Mouse (Mus musculus) monocyte, adult 5-6 weeks (primary cell): Measurements from ENCODE around the gene Gm5725. TPM values are rescaled to one million over a fixed set of nuclear protein-coding genes. Genes with fewer than 3 reads are reported as not detected.
"Not testable (repeated sequence)": the region's sequence is repeated elsewhere in the genome, so short reads cannot be mapped to it uniquely, and the experiment has no call there.

Source experiments
- ATAC-seq: fragments of 153-309, 156-312 bp; replicated peaks from 2 replicates; pipeline ENCODE4 v1.8.0; 2017; ENCODE audit warnings: mild to moderate bottlenecking; ENCODE audit not compliant: low TSS enrichment, insufficient number of reproducible peaks, severe bottlenecking, poor library complexity, low FRiP score
- total RNA-seq: library from RNA; stranded (forward); fragments of 200-1000, 200-491, 200-594 nt; gene quantifications from 3 replicates; pipeline ENCODE4 v1.2.3, GENCODE M21; 2017

Gene Gm5725
- total RNA-seq, result not detected in 3 replicates

DNA sequence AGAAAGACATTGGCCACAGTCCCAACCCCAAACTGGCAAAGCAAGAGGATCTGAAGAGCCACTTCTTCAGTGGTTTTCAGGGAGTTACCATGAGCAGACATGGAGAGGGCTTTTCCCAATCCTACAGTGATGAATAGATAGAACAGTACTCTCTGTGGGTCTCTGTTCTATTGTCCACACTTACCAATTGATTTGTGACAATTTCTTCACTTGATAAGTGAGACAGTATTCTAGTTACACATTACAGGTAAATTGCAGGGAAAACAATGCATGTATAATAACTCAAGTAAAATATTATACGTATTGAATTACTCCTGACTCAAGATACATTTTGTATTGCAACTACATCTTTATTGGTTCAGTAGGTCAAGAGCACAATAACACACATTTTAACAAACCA lies at the start of gene Gm5725:
Gm5725 (minus strand) TSS at position 101 of the 400 bp plus-strand sequence.
- not testable (repeated sequence) for ATAC-seq

DNA sequence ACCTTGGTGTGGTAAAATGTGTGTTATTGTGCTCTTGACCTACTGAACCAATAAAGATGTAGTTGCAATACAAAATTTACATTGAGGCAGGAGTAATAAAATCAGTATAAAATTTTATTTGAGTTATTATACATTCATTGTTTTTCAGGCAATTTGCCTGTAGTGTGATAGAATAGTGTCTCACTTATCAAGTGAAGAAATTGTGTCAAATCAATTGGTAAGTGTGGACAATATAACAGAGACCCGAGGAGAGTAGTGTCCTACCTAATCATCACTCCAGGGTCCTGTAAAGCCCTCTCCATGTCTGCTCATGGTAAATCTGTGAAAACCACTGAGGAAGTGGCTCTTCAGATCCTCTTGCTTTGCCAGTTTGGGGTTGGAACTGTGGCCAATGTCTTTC lies 12.0 kb downstream of the Gm5725 start, which contains the start of gene Vmn1r135:
Vmn1r135 (plus strand) TSS at position 301 of the 400 bp plus-strand sequence.
- ATAC-seq, result not testable (repeated sequence)

DNA sequence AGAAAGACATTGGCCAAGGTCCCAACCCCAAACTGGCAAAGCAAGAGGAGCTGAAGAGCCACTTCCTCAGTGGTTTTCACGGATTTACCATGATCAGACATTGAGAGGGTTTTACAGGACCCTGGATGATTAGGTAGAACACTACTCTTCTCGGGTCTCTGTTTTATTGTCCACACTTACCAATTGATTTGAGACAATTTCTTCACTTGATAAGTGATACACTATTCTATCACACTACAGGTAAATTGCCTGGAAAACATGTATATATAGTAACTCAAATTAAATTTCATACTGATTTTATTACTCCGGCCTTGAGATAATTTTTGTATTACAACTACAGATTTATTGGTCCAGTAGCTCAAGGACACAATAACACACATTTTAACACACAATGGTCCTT lies 47.4 kb downstream of the Gm5725 start, which contains the start of gene Gm4177:
Gm4177 (minus strand) TSS at position 101 of the 400 bp plus-strand sequence.
- not testable (repeated sequence) for ATAC-seq

Other genes with a start within 250 kb of the Gm5725 start
- gene Vmn1r132, start 230.2 kb downstream of the Gm5725 start, total RNA-seq, result not detected in 3 replicates
- gene Gm4175, start 82.8 kb downstream of the Gm5725 start, total RNA-seq, result not detected in 3 replicates
- not detected in 3 replicates for gene Gm4177, start 47.5 kb downstream of the Gm5725 start, total RNA-seq
- not detected in 3 replicates for gene Vmn1r135, start 11.9 kb downstream of the Gm5725 start, total RNA-seq
- gene Gm5891, start 77.0 kb upstream of the Gm5725 start, total RNA-seq, result not detected in 3 replicates
- not detected in 3 replicates for gene Vmn1r137, start 150.3 kb upstream of the Gm5725 start, total RNA-seq
- not detected in 3 replicates for gene Vmn1r138, start 184.6 kb upstream of the Gm5725 start, total RNA-seq
- gene Gm6176, start 212.0 kb upstream of the Gm5725 start, total RNA-seq, result not detected in 3 replicates
- not detected in 3 replicates for gene Vmn1r139, start 224.8 kb upstream of the Gm5725 start, total RNA-seq